Mouse (Mus musculus) thymus, adult 2 months (tissue): ENCODE data around the gene Spem2. TPM values are rescaled to one million over a fixed set of nuclear protein-coding genes. Genes with fewer than 3 reads are reported as not detected.
A peak's percentile ranks its signal among the peaks of the same experiment; 100 is the strongest.

Source experiments
- DNase-seq: peaks from one replicate; pipeline ENCODE4 v3.0.0; 2021
- H3K27ac ChIP-seq: fragments of 200-500 bp; 2 replicates; pipeline ENCODE4 v1.5.1; 2012; ENCODE audit warnings: low read length, control low read depth; ENCODE audit not compliant: control insufficient read depth, insufficient read depth
- H3K27me3 ChIP-seq: fragments of 200-500 bp; 2 replicates; pipeline ENCODE4 v1.6.1; 2012; ENCODE audit warnings: mild to moderate bottlenecking, low read length, moderate library complexity, mixed read lengths; ENCODE audit not compliant: control insufficient read depth, insufficient read depth
- H3K36me3 ChIP-seq: fragments of 200-500 bp; 2 replicates; pipeline ENCODE4 v1.6.1; 2012; ENCODE audit warnings: mild to moderate bottlenecking, low read length, moderate library complexity; ENCODE audit not compliant: control insufficient read depth, insufficient read depth
- H3K4me1 ChIP-seq: fragments of 200-500 bp; replicated peaks from 2 replicates; pipeline ENCODE4 v1.6.1; 2012; ENCODE audit warnings: low read length; ENCODE audit not compliant: control insufficient read depth, insufficient read depth
- H3K4me3 ChIP-seq: fragments of 200-500 bp; 2 replicates; pipeline ENCODE4 v1.5.1; 2012; ENCODE audit warnings: mild to moderate bottlenecking, low read length, control low read depth, moderate library complexity; ENCODE audit not compliant: control insufficient read depth, insufficient read depth
- CTCF ChIP-seq: fragments of 200-500 bp; IDR thresholded peaks from 2 replicates; pipeline ENCODE4 v1.5.1; 2012; ENCODE audit warnings: mild to moderate bottlenecking, control low read depth, low read length, moderate library complexity, borderline replicate concordance; ENCODE audit not compliant: control insufficient read depth, poor library complexity, insufficient read depth; ENCODE audit errors: extremely low read depth
- POLR2A ChIP-seq: fragments of 200-500 bp; IDR thresholded peaks from 2 replicates; pipeline ENCODE4 v1.6.1; 2012; ENCODE audit warnings: mild to moderate bottlenecking, low read length, control low read depth, moderate library complexity; ENCODE audit not compliant: control insufficient read depth, poor library complexity, insufficient read depth; ENCODE audit errors: extremely low read depth
- WGBS: fragments of 180-500 bp; shearing (Covaris S2); methylation state at CpG from one replicate; pipeline ENCODE4 v1.1.7; 2018; 5-methylcytosine and 5-hydroxymethylcytosine counted together
- polyA plus RNA-seq: library from polyadenylated mRNA; depleted of rRNA; stranded (reverse); fragments of >200 nt; gene quantifications from 2 replicates; pipeline ENCODE4 v1.2.3, GENCODE M21; 2012

Spem2 gene
- polyA plus RNA-seq, 1 experiment, result 0.22 TPM

DNA sequence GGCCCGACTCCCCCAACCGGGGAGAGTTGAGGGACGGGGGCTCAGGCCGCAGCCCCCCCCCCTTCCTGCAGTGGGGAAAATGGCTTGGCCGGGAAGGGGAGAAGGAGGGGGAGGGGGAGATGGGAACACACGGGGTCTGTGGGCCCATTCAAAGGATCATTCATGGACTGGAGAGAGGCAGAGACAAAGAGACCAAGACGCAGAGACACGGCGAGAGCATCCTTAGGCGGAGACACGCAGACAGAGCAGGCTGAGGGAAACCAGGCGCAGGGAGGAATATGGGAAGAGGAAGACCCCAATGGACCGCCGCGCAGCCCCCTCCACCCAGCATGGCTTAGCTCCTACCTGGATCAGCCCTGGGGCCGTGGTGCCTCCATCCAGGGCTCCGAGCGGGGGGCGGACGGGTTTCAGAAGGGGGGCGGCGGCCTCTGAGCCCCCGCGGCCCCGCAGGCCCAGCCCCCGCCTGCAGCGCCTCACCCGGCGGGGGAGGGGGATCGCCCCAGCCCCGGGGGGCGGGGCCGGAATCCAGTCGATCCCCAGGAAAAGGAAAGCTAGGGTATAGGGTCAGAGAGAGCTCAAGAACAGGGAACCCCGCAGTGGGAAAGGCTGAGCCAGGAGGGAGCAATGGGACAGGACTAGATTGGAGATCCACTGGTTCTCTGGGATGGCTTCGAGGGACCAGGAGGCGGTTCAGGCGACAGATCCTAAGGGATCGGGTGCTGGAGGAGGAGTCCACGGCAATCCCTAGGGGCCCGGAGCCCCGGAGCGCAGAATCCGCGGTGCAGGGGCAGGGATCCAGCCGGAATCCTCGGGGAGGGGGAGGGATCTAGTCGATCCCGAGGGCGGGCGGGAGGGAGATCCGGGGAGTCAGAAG is 18.7 kb upstream of the Spem2 start:
- 10% methylated on average over 51 of the region's 52 CpGs for WGBS
- no peak overlapping the region for H3K27ac ChIP-seq
- no peaks in the 10 kb centered on the region for H3K36me3 ChIP-seq
- H3K27me3 ChIP-seq, result no peaks in the 10 kb centered on the region
- peak overlapping the region; percentile 53 for H3K4me3 ChIP-seq
- peak; percentile 28 for DNase-seq
- H3K4me1 ChIP-seq, result peaks cover 28% of the 10 kb centered on the region
- TF ChIP-seq POLR2A (no peak), CTCF (no peak)

DNA sequence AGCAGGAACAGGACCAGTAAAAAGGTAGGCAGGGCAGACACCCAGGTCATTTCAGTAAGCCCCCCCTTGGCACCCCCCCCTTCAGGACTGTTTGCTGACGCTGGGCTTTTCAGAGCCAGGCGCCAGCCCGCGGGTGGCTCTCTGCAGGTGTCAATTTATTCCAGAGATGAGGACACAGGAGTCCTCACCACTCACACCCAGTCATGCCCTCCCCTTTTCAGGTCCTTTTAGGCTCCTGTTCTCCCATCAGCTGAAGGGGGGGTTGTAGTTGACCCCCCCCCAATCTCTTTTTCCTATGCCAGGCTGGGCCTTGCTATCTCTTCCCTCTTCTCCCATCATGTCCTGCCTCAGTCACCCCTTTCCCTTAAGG is 17.7 kb upstream of the Spem2 start:
- no peak overlapping the region for H3K4me3 ChIP-seq
- H3K27ac ChIP-seq, result no peak overlapping the region
- H3K27me3 ChIP-seq, result no peaks in the 10 kb centered on the region
- TF ChIP-seq CTCF (no peak), POLR2A (no peak)
- no peaks in the 10 kb centered on the region for H3K36me3 ChIP-seq
- no peak for DNase-seq
- WGBS, result 60% methylated on average over 4 of the region's 4 CpGs
- peaks cover 28% of the 10 kb centered on the region for H3K4me1 ChIP-seq

DNA sequence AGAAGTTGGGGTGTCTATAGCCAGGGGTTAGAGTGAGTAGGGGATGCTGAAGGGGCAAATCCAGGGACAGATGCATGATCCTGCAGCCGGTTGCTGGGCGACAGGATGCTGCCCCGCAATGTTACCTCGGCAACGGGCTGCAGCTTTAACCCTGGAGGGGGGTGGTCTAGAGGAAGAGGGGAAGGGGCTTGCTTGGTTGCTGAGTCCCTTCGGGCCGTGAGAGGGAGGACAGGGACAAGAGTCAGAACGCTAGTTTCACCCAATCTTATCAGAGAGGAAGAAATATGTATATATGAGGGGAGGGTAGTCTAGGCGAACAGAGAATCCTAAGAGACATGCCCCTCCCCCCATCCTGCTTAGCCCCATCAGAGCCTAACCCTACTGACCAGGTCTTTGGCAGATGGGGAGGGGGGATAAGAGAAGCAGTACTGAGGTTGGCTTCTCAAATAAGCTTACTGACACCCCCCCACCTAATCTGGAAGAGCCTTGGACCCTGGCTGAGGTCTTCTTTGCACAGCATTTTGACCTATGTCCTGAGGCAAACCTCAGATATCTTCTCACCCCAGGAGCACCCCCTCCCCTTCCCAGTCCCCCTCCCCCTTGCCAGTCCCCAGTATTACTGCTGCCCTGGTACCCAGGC is 17.2 kb upstream of the Spem2 start:
- no peak overlapping the region for H3K4me3 ChIP-seq
- H3K27me3 ChIP-seq, result no peaks in the 10 kb centered on the region
- peaks cover 28% of the 10 kb centered on the region for H3K4me1 ChIP-seq
- H3K36me3 ChIP-seq, result no peaks in the 10 kb centered on the region
- 88% methylated on average over 9 of the region's 9 CpGs for WGBS
- no peak for DNase-seq
- TF ChIP-seq POLR2A (no peak), CTCF (no peak)
- no peak overlapping the region for H3K27ac ChIP-seq

DNA sequence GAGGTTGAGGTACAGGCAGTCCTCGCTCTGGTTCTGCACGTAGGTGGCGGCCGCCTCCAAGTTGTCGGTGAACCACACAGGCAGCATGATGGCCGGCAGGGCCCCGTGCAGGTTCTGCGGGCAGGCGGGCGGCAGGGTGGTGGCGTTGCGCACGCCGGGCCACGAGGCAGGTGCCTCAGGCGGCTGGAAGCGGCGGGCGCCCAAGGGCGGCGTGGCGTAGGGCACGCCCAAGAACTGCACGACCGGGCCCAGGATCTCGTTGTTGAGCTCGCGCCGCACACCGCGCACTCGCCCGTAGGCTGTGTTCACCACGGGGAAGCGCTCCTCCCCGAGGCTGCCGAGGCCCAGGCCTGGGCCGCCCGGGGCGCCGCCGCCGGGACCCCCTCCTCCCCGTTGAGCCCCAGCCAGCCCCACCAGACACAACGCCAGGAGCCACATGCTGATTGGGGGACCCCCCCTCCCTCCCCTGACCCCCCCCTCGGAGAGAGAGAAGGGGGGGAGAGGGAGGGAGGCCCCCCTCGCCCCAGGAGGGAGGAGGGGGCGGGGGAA is 15.8 kb upstream of the Spem2 start:
- TF ChIP-seq CTCF (no peak), POLR2A (0 out of 2 replicates have a peak, but pooled peaks have one; percentile 23)
- H3K27ac ChIP-seq, result no peak overlapping the region
- peak overlapping the region; percentile 40 for H3K4me3 ChIP-seq
- peaks cover 26% of the 10 kb centered on the region for H3K4me1 ChIP-seq
- 4% methylated on average over 46 of the region's 48 CpGs for WGBS
- no peaks in the 10 kb centered on the region for H3K27me3 ChIP-seq
- H3K36me3 ChIP-seq, result no peaks in the 10 kb centered on the region
- DNase-seq, result peak; percentile 60

DNA sequence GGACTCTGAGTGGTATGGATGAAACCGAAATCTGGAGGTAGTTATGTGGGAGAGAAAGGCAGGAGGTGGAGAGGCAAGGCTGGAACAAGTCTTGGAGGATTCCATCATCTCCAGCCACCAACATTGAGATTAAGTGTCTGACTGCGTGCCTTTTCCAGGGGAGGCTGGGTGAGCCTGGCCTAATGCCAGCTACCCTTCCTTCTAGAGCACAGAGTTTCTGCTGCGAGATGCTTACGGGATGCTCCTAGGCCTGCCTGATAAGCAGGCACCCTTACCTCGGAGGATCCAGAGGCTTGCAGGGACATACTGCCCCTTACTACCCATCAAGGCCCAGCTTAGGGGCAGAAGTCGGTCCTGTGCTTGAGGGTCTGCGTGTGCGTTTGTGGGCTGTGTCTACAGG is 15.3 kb upstream of the Spem2 start:
- 43% methylated on average over 8 of the region's 8 CpGs for WGBS
- no peak for TF ChIP-seq CTCF
- Histone ChIP-seq H3K4me1 (peaks cover 22% of the 10 kb centered on the region), H3K27ac (no peak overlapping the region), H3K4me3 (peak overlapping the region; percentile 40), H3K27me3 (no peaks in the 10 kb centered on the region), H3K36me3 (no peaks in the 10 kb centered on the region)
- no peak for DNase-seq

DNA sequence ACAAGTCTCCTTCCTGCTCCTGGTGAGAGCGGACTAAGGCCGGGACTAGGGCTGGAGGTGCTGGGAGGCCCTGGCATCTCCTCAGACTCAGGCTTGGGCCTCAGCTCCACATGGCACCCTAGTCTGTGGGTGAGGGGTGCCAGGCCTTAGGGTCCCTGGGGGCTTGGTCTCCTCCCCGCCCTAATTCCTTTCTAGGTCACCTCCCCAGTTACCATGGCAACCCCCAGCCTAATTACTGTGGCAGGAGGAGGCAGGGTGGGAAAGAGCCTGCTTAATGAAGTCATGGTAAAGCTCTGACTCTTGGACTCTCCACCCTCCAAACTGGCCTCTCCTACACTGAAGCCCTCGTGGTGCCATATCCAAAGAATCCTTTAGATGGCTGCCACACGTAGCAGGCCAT is 10.6 kb upstream of the Spem2 start:
- TF ChIP-seq CTCF, result no peak
- TF ChIP-seq POLR2A, result no peak
- Histone ChIP-seq H3K27ac (no peak overlapping the region), H3K36me3 (no peaks in the 10 kb centered on the region), H3K4me3 (no peak overlapping the region), H3K4me1 (peaks cover 5% of the 10 kb centered on the region), H3K27me3 (no peaks in the 10 kb centered on the region)
- 95% methylated on average over 5 of the region's 5 CpGs for WGBS
- no peak for DNase-seq

DNA sequence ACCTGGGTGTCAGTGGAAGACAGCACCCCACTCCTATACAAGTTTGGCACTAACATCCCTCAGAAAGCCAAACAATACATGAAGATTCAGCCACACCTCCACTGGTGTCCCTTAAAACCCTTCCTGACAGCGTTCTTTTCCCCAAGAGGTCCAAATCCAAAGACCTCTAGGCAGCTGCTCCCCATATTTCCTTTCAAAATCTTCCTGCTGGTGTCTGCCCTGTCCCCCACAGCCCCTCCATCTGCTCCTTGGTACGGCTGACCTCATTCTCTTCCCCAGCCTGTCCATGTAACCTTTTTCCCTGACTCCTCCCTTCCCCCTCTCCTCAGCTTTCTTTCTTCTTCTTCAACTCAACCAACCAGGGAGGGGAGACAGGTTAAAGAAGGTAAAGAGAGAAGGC is 5.2 kb upstream of the Spem2 start:
- H3K27me3 ChIP-seq, result no peaks in the 10 kb centered on the region
- no peak for TF ChIP-seq POLR2A
- no peak for TF ChIP-seq CTCF
- WGBS, result 89% methylated on average over 2 of the region's 2 CpGs
- no peaks in the 10 kb centered on the region for H3K36me3 ChIP-seq
- H3K4me3 ChIP-seq, result no peak overlapping the region
- no peaks in the 10 kb centered on the region for H3K4me1 ChIP-seq
- H3K27ac ChIP-seq, result no peak overlapping the region
- no peak for DNase-seq
